Mouse (Mus musculus): ENCODE measurements around the gene Pigt. TPM values are rescaled to one million over a fixed set of nuclear protein-coding genes. Genes with fewer than 3 reads are reported as not detected.

The Pigt gene
- polyA plus RNA-seq, 1 experiment from 2014 or later = 79.7 TPM

GRCm38 (mm10) chr2:164542598-164542997, 45.3 kb downstream of the Pigt start:
- no peak overlapping the region for H3K27ac ChIP-seq (ENCODE audit: low read depth)

DNA sequence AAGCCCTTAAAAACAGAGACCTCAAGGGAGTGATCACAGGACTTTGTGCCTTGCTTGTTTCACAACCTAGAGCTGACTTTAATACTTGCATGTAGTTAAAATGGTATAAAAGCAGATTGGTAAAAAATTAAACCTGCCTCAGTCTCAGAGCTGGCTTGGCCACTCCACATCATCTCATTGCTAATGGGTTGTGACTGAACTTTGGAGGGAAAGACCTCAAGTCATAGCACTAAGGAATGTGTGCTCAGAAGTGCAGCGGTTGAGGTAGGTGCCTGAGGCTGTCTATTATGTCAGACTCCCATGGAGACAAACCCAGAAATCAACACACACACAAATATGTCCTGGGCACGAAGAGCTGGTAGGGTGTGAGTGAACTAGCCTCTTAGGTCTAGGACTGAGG, 46.4 kb downstream of the Pigt start:
- no peak for ATAC-seq (replicated peaks; ENCODE audit: low FRiP score, low TSS enrichment, low read depth)
- Histone ChIP-seq H3K4me3 (ENCODE audit: low read depth, low read length) (no peak overlapping the region), H3K36me3 (ENCODE audit: control insufficient read depth, insufficient read depth, low read length) (no peaks in the 10 kb centered on the region), H3K27ac (ENCODE audit: low read depth) (no peak overlapping the region), H3K27me3 (replicated peaks; ENCODE audit: control insufficient read depth, insufficient read depth, low read length) (no peaks in the 10 kb centered on the region), H3K4me1 (replicated peaks; ENCODE audit: control insufficient read depth, insufficient read depth, low read length) (peaks cover 11% of the 10 kb centered on the region; the same call in 1 of the 2 replicates), H3K4me2 (ENCODE audit: low read length) (no peak overlapping the region), H3K9me3 (ENCODE audit: control insufficient read depth, low read length) (no peaks in the 10 kb centered on the region), H3K9ac (ENCODE audit: low read length) (no peak overlapping the region)
- no peak for DNase-seq (ENCODE audit: low spot score)
- WGBS = 76% methylated on average over 2 of the region's 2 CpGs

More at GRCm38 (mm10) chr2:164542598-164542997, 45.3 kb downstream of the Pigt start:
- Histone ChIP-seq H3K4me1 (replicated peaks; ENCODE audit: control insufficient read depth, insufficient read depth, low read length) (peaks cover 11% of the 10 kb centered on the region; the same call in 1 of the 2 replicates), H3K4me3 (ENCODE audit: low read depth, low read length) (no peak overlapping the region), H3K36me3 (ENCODE audit: control insufficient read depth, insufficient read depth, low read length) (no peaks in the 10 kb centered on the region), H3K27me3 (replicated peaks; ENCODE audit: control insufficient read depth, insufficient read depth, low read length) (no peaks in the 10 kb centered on the region), H3K9me3 (ENCODE audit: control insufficient read depth, low read length) (no peaks in the 10 kb centered on the region), H3K4me2 (ENCODE audit: low read length) (no peak overlapping the region), H3K9ac (ENCODE audit: low read length) (no peak overlapping the region)
- DNase-seq (ENCODE audit: low spot score) (no peak), ATAC-seq (replicated peaks; ENCODE audit: low FRiP score, low TSS enrichment, low read depth) (no peak)
- 75% methylated on average over 7 of the region's 7 CpGs for WGBS

DNA sequence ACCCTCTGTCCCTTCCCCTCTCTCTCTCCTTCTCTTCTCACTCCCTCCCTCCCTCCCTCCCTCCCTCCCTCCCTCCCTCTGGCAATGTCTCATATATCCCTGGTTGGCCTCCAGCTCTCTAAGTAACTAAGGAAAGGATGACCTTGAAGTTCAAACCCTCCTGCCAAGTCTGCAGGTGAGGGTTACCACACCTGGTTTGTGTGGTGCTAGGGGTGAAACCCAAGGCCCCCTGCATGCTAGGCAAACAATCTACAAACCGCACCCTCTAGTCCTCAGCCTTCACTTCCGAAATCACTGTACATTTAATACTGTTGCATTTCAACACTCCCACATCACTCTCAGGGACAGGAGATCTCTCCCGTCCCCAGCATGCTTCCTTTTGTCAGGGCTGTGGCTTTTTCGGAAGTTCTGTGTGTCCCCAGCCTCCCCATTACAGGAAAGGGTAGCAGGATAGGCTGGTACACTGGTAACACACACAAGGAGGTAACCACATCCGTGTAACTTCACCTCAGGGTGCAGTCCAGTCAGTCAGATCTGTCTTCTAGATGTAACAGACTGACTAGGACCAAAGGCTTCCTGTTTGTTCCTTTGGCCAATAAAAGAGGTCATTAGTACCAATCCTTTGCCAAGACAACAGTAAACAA, 47.3 kb downstream of the Pigt start:
- H3K36me3 ChIP-seq (ENCODE audit: control insufficient read depth, insufficient read depth, low read length) = no peaks in the 10 kb centered on the region
- H3K4me3 ChIP-seq (ENCODE audit: low read depth, low read length) = no peak overlapping the region
- no peak overlapping the region for H3K27ac ChIP-seq (ENCODE audit: low read depth)
- no peak overlapping the region for H3K9ac ChIP-seq (ENCODE audit: low read length)
- no peaks in the 10 kb centered on the region for H3K9me3 ChIP-seq (ENCODE audit: control insufficient read depth, low read length)
- no peak overlapping the region for H3K4me2 ChIP-seq (ENCODE audit: low read length)
- no peak for DNase-seq (ENCODE audit: low spot score)
- H3K27me3 ChIP-seq (replicated peaks; ENCODE audit: control insufficient read depth, insufficient read depth, low read length) = no peaks in the 10 kb centered on the region
- H3K4me1 ChIP-seq (replicated peaks; ENCODE audit: control insufficient read depth, insufficient read depth, low read length) = peaks cover 11% of the 10 kb centered on the region; the same call in 1 of the 2 replicates
- WGBS = 47% methylated on average over 5 of the region's 5 CpGs
- no peak for ATAC-seq (replicated peaks; ENCODE audit: low FRiP score, low TSS enrichment, low read depth)

GRCm38 (mm10) chr2:164549338-164549737, 52.0 kb downstream of the Pigt start:
- Histone ChIP-seq H3K4me3 (ENCODE audit: low read depth, low read length) (no peak overlapping the region), H3K9me3 (ENCODE audit: control insufficient read depth, low read length) (no peaks in the 10 kb centered on the region), H3K9ac (ENCODE audit: low read length) (no peak overlapping the region), H3K36me3 (ENCODE audit: control insufficient read depth, insufficient read depth, low read length) (no peaks in the 10 kb centered on the region), H3K27ac (ENCODE audit: low read depth) (no peak overlapping the region), H3K27me3 (replicated peaks; ENCODE audit: control insufficient read depth, insufficient read depth, low read length) (no peaks in the 10 kb centered on the region), H3K4me2 (ENCODE audit: low read length) (no peak overlapping the region), H3K4me1 (replicated peaks; ENCODE audit: control insufficient read depth, insufficient read depth, low read length) (no peaks in the 10 kb centered on the region)
- no peak for ATAC-seq (replicated peaks; ENCODE audit: low FRiP score, low TSS enrichment, low read depth)
- no peak for DNase-seq (ENCODE audit: low spot score)
- WGBS = 49% methylated on average over 4 of the region's 4 CpGs

DNA sequence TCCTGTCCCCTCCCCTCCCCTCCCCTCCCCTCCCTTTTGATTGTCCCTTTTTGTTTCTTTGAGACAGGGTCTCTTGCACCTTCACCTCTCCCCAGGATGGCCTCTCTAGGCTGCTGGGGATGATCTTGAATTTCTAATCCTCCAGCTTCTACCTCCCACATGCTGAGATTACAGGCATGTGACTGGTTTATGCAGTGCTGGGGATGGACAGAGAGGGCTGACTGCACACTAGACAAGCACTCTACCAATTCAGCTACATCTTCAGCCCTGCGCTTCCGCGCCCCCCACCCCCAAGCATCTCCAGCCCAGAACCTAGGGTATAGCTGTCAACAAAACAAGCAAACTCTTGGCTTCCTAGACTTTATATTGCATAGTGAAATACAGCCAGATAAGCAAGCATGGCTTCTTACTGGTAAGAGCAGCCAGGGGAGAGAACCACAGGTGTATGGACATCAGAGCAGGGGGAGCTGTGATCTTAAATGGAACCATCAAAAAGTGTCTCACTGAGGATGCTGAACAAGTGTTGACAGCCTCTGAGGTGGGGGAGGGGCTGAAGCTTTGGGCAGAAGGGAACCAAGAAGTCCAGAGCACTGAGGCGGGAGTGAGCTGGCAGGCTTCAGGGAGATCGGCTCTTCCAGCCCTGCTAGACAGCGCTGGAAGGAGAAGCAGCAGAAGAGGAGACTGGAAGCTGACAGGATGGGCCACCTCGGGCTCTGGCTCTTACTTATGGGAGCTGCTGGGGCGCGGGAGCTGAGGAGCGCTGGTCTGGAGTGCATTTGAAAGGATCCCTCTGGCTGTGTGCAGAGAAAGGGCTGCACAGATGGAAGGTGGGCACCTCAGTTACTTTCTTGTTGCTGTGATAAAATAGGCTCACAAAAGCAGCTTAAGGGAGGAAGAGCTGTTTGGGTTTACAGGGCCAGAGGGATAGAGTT, 52.9 kb downstream of the Pigt start:
- Histone ChIP-seq H3K4me3 (ENCODE audit: low read depth, low read length) (no peak overlapping the region), H3K27me3 (replicated peaks; ENCODE audit: control insufficient read depth, insufficient read depth, low read length) (no peaks in the 10 kb centered on the region), H3K4me1 (replicated peaks; ENCODE audit: control insufficient read depth, insufficient read depth, low read length) (no peaks in the 10 kb centered on the region), H3K4me2 (ENCODE audit: low read length) (no peak overlapping the region), H3K9ac (ENCODE audit: low read length) (no peak overlapping the region), H3K36me3 (ENCODE audit: control insufficient read depth, insufficient read depth, low read length) (no peaks in the 10 kb centered on the region), H3K27ac (ENCODE audit: low read depth) (no peak overlapping the region), H3K9me3 (ENCODE audit: control insufficient read depth, low read length) (no peaks in the 10 kb centered on the region)
- DNase-seq (ENCODE audit: low spot score) (no peak), ATAC-seq (replicated peaks; ENCODE audit: low FRiP score, low TSS enrichment, low read depth) (no peak)
- WGBS = 25% methylated on average over 10 of the region's 10 CpGs

DNA sequence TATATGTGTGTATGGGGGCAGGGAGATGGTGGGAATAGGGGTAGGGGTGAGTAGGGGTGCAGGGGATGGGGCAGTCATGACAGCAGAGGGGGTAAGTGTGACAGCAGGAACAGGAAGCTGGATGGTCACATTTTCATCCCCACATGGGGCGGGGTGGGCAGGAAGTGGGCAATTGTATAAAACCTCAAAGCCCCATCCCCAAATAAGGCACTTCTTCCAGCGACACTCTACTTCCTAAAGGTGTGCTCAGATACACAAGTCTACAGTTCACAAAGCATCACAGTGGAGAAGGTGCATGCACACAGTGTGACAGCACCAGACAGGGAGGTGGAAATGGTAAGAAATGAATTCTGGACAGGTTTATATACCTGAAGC, 53.6 kb downstream of the Pigt start:
- H3K9me3 ChIP-seq (ENCODE audit: control insufficient read depth, low read length) = no peaks in the 10 kb centered on the region
- no peak overlapping the region for H3K4me3 ChIP-seq (ENCODE audit: low read depth, low read length)
- no peaks in the 10 kb centered on the region for H3K27me3 ChIP-seq (replicated peaks; ENCODE audit: control insufficient read depth, insufficient read depth, low read length)
- H3K9ac ChIP-seq (ENCODE audit: low read length) = no peak overlapping the region
- no peak overlapping the region for H3K27ac ChIP-seq (ENCODE audit: low read depth)
- DNase-seq (ENCODE audit: low spot score) = no peak
- WGBS = 81% methylated on average over 2 of the region's 2 CpGs
- H3K4me1 ChIP-seq (replicated peaks; ENCODE audit: control insufficient read depth, insufficient read depth, low read length) = no peaks in the 10 kb centered on the region
- no peak for ATAC-seq (replicated peaks; ENCODE audit: low FRiP score, low TSS enrichment, low read depth)
- H3K36me3 ChIP-seq (ENCODE audit: control insufficient read depth, insufficient read depth, low read length) = no peaks in the 10 kb centered on the region
- H3K4me2 ChIP-seq (ENCODE audit: low read length) = no peak overlapping the region

- ATAC-seq (replicated peaks; ENCODE audit: low FRiP score, low TSS enrichment, low read depth) = no peak
- no peak overlapping the region for H3K27ac ChIP-seq (ENCODE audit: low read depth)
- no peaks in the 10 kb centered on the region for H3K36me3 ChIP-seq (ENCODE audit: control insufficient read depth, insufficient read depth, low read length)
- no peaks in the 10 kb centered on the region for H3K27me3 ChIP-seq (replicated peaks; ENCODE audit: control insufficient read depth, insufficient read depth, low read length)
- no peaks in the 10 kb centered on the region for H3K9me3 ChIP-seq (ENCODE audit: control insufficient read depth, low read length)
- no peak overlapping the region for H3K4me2 ChIP-seq (ENCODE audit: low read length)
- H3K9ac ChIP-seq (ENCODE audit: low read length) = no peak overlapping the region
- H3K4me3 ChIP-seq (ENCODE audit: low read depth, low read length) = no peak overlapping the region
- no peaks in the 10 kb centered on the region for H3K4me1 ChIP-seq (replicated peaks; ENCODE audit: control insufficient read depth, insufficient read depth, low read length)
- no peak for DNase-seq (ENCODE audit: low spot score)
- 88% methylated on average over 9 of the region's 9 CpGs for WGBS
Observed at GRCm38 (mm10) chr2:164551502-164551901, 54.2 kb downstream of the Pigt start.

All from intestine, embryonic 14.5 days (tissue).